In genomic region chr5:137611245-137611602, GRCm38 (mm10) we compare ENCODE assay signal across 8 mouse cellular contexts. TPM values are rescaled to one million over a fixed set of nuclear protein-coding genes. Genes with fewer than 3 reads are reported as not detected.
DNase-seq lines count a peak whose midpoint lies in the region; ATAC-seq lines count a peak whose summit lies in the region.

No protein-coding gene starts in this region.

- DNase-seq in forebrain, embryonic 11.5 days (ENCODE audit: low spot score): peak; percentile 71
- no peak for DNase-seq in forebrain, embryonic 14.5 days (ENCODE audit: low spot score)
- DNase-seq in fibroblast of lung, adult 2 months (ENCODE audit: low read depth): peak; percentile 56
- peak; percentile 68 for DNase-seq in hindbrain, embryonic 11.5 days (ENCODE audit: low spot score)
- no peak for DNase-seq in spleen, postnatal 36 days (ENCODE audit: low spot score in 2 of 2)

- H3K9me3 ChIP-seq in forebrain, embryonic 11.5 days (ENCODE audit: control insufficient read depth, low read length): no peaks in the 10 kb centered on the region
- H3K9me3 ChIP-seq in forebrain, embryonic 14.5 days (replicated peaks; ENCODE audit: control insufficient read depth, low read length): no peaks in the 10 kb centered on the region
- no peaks in the 10 kb centered on the region for H3K9me3 ChIP-seq in hindbrain, embryonic 11.5 days (ENCODE audit: control insufficient read depth, low read length)
- no peaks in the 10 kb centered on the region for H3K9me3 ChIP-seq in limb, embryonic 15.5 days
- no peaks in the 10 kb centered on the region for H3K9me3 ChIP-seq in neural tube, embryonic 14.5 days (ENCODE audit: control insufficient read depth, low read length)

- no peak overlapping the region for H3K4me2 ChIP-seq in forebrain, embryonic 11.5 days (ENCODE audit: low read depth, low read length, severe bottlenecking)
- H3K4me2 ChIP-seq in forebrain, embryonic 14.5 days (ENCODE audit: low read length): no peak overlapping the region
- H3K4me2 ChIP-seq in hindbrain, embryonic 11.5 days (replicated peaks; ENCODE audit: low read depth, low read length): peak overlapping the region; percentile 14; the same call in 1 of the 2 replicates
- peak overlapping the region; percentile 54 for H3K4me2 ChIP-seq in limb, embryonic 15.5 days
- peak overlapping the region; percentile 18; the same call in 1 of the 2 replicates for H3K4me2 ChIP-seq in neural tube, embryonic 14.5 days (ENCODE audit: low read depth, low read length)

- H3K4me1 ChIP-seq in forebrain, embryonic 11.5 days (replicated peaks; ENCODE audit: control insufficient read depth, insufficient read depth, low read length): peaks cover 8% of the 10 kb centered on the region
- no peaks in the 10 kb centered on the region for H3K4me1 ChIP-seq in forebrain, embryonic 14.5 days (ENCODE audit: control insufficient read depth, insufficient read depth, low read length)
- H3K4me1 ChIP-seq in hindbrain, embryonic 11.5 days (replicated peaks; ENCODE audit: control insufficient read depth, insufficient read depth, low read length): peaks cover 13% of the 10 kb centered on the region; the same call in 1 of the 2 replicates
- peaks cover 61% of the 10 kb centered on the region for H3K4me1 ChIP-seq in limb, embryonic 15.5 days
- peaks cover 5% of the 10 kb centered on the region; the same call in 1 of the 2 replicates for H3K4me1 ChIP-seq in neural tube, embryonic 14.5 days (ENCODE audit: control insufficient read depth, insufficient read depth, low read length)

- no peak overlapping the region for H3K9ac ChIP-seq in forebrain, embryonic 11.5 days (ENCODE audit: low read length)
- no peak overlapping the region for H3K9ac ChIP-seq in forebrain, embryonic 14.5 days (ENCODE audit: low read length)
- H3K9ac ChIP-seq in hindbrain, embryonic 11.5 days (ENCODE audit: low read depth, low read length): peak overlapping the region; percentile 54
- 0 out of 2 replicates have a peak overlapping the region, but pooled peaks have one; percentile 21 for H3K9ac ChIP-seq in limb, embryonic 15.5 days
- no peak overlapping the region for H3K9ac ChIP-seq in neural tube, embryonic 14.5 days (replicated peaks; ENCODE audit: low read depth, low read length)

- no peak for ATAC-seq in forebrain, embryonic 11.5 days (replicated peaks; ENCODE audit: low FRiP score)
- ATAC-seq in forebrain, embryonic 14.5 days: no peak
- no peak for ATAC-seq in hindbrain, embryonic 11.5 days (ENCODE audit: low FRiP score)
- peak; percentile 62 for ATAC-seq in limb, embryonic 15.5 days (ENCODE audit: insufficient number of reproducible peaks, low FRiP score, low TSS enrichment, low read depth)
- no peak for ATAC-seq in neural tube, embryonic 14.5 days (ENCODE audit: low read depth)
- ATAC-seq in erythroblast, adult 5-6 weeks (replicated peaks; ENCODE audit: low FRiP score, poor library complexity, severe bottlenecking): no peak

- H3K4me3 ChIP-seq in forebrain, embryonic 11.5 days (ENCODE audit: low read depth, low read length): no peak overlapping the region
- no peak overlapping the region for H3K4me3 ChIP-seq in forebrain, embryonic 14.5 days (ENCODE audit: low read depth, low read length)
- no peak overlapping the region; the same call in 1 of the 2 replicates for H3K4me3 ChIP-seq in hindbrain, embryonic 11.5 days (ENCODE audit: low read depth, low read length)
- H3K4me3 ChIP-seq in limb, embryonic 15.5 days: peak overlapping the region; percentile 45
- H3K4me3 ChIP-seq in neural tube, embryonic 14.5 days (ENCODE audit: low read depth, low read length): no peak overlapping the region

- H3K36me3 ChIP-seq in forebrain, embryonic 11.5 days (ENCODE audit: control insufficient read depth, insufficient read depth, low read length): no peaks in the 10 kb centered on the region
- H3K36me3 ChIP-seq in forebrain, embryonic 14.5 days (ENCODE audit: control insufficient read depth, insufficient read depth, low read length): no peaks in the 10 kb centered on the region
- no peaks in the 10 kb centered on the region for H3K36me3 ChIP-seq in hindbrain, embryonic 11.5 days (ENCODE audit: control insufficient read depth, insufficient read depth, low read length)
- H3K36me3 ChIP-seq in limb, embryonic 15.5 days: peaks cover 12% of the 10 kb centered on the region
- H3K36me3 ChIP-seq in neural tube, embryonic 14.5 days (ENCODE audit: control insufficient read depth, insufficient read depth, low read length): no peaks in the 10 kb centered on the region

- WGBS in forebrain, embryonic 11.5 days: 31% methylated on average over 6 of the region's 6 CpGs
- 51% methylated on average over 6 of the region's 6 CpGs for WGBS in forebrain, embryonic 14.5 days
- 21% methylated on average over 6 of the region's 6 CpGs for WGBS in hindbrain, embryonic 11.5 days
- 8% methylated on average over 6 of the region's 6 CpGs for WGBS in limb, embryonic 15.5 days
- WGBS in neural tube, embryonic 14.5 days: 36% methylated on average over 6 of the region's 6 CpGs

- peaks cover 2% of the 10 kb centered on the region; the same call in 1 of the 2 replicates for H3K27me3 ChIP-seq in forebrain, embryonic 11.5 days (ENCODE audit: control insufficient read depth, insufficient read depth, low read length)
- H3K27me3 ChIP-seq in forebrain, embryonic 14.5 days (replicated peaks; ENCODE audit: control insufficient read depth, insufficient read depth, low read length): 0 out of 2 replicates have a peak, but pooled peaks cover 3% of the 10 kb centered on the region
- H3K27me3 ChIP-seq in hindbrain, embryonic 11.5 days (ENCODE audit: control insufficient read depth, insufficient read depth, low read length): peaks cover 2% of the 10 kb centered on the region; the same call in 1 of the 2 replicates
- H3K27me3 ChIP-seq in limb, embryonic 15.5 days: no peaks in the 10 kb centered on the region
- H3K27me3 ChIP-seq in neural tube, embryonic 14.5 days (ENCODE audit: control insufficient read depth, insufficient read depth, low read length): no peaks in the 10 kb centered on the region

- H3K27ac ChIP-seq in forebrain, embryonic 11.5 days (ENCODE audit: low read depth, low read length): peak overlapping the region; percentile 37
- H3K27ac ChIP-seq in forebrain, embryonic 14.5 days (ENCODE audit: low read depth, low read length): no peak overlapping the region; the same call in 1 of the 2 replicates
- H3K27ac ChIP-seq in hindbrain, embryonic 11.5 days (ENCODE audit: low read depth, low read length): peak overlapping the region; percentile 70; the same call in 1 of the 2 replicates
- H3K27ac ChIP-seq in limb, embryonic 15.5 days: peak overlapping the region; percentile 96
- H3K27ac ChIP-seq in neural tube, embryonic 14.5 days (ENCODE audit: low read depth, low read length): no peak overlapping the region

RNA-seq across cellular contexts. Expression of gene Pcolce, which starts 2.4 kb away (rescaled TPM):
- polyA plus RNA-seq in forebrain, embryonic 11.5 days (2014; fragmentation: Nextera tagmentation; extraction: Ambion mirVana): 54.8 and 63.0 TPM in 2 replicates
- 10.5 and 12.3 TPM in 2 replicates for polyA plus RNA-seq in forebrain, embryonic 14.5 days (2014; fragmentation: Nextera tagmentation; extraction: Ambion mirVana)
- polyA plus RNA-seq in hindbrain, embryonic 11.5 days (2014; fragmentation: Nextera tagmentation; extraction: Ambion mirVana): 67.0 and 87.3 TPM in 2 replicates
- 303 and 362 TPM in 2 replicates for polyA plus RNA-seq in limb, embryonic 15.5 days (2015; fragmentation: Nextera tagmentation; extraction: Ambion mirVana)
- polyA plus RNA-seq in neural tube, embryonic 14.5 days (2014; fragmentation: Nextera tagmentation; extraction: Ambion mirVana): 2.4 and 59.1 TPM in 2 replicates
- not detected in 2 replicates for total RNA-seq in erythroblast, adult 5-6 weeks (2015; ENCODE audit: low replicate concordance)
- not detected in 2 replicates for total RNA-seq in erythroblast, adult 5-6 weeks (2017; ENCODE audit: low replicate concordance)

RNA-seq across cellular contexts. Expression of gene Mospd3, which starts 10.4 kb away (rescaled TPM):
- 20.3 and 22.8 TPM in 2 replicates for polyA plus RNA-seq in forebrain, embryonic 11.5 days (2014; fragmentation: Nextera tagmentation; extraction: Ambion mirVana)
- polyA plus RNA-seq in forebrain, embryonic 14.5 days (2014; fragmentation: Nextera tagmentation; extraction: Ambion mirVana): 44.4 and 58.4 TPM in 2 replicates
- 22.6 and 22.9 TPM in 2 replicates for polyA plus RNA-seq in hindbrain, embryonic 11.5 days (2014; fragmentation: Nextera tagmentation; extraction: Ambion mirVana)
- polyA plus RNA-seq in limb, embryonic 15.5 days (2015; fragmentation: Nextera tagmentation; extraction: Ambion mirVana): 40.6 and 41.8 TPM in 2 replicates
- polyA plus RNA-seq in neural tube, embryonic 14.5 days (2014; fragmentation: Nextera tagmentation; extraction: Ambion mirVana): 80.5 and 90.7 TPM in 2 replicates
- 18.6 and 37.2 TPM in 2 replicates for total RNA-seq in erythroblast, adult 5-6 weeks (2015; ENCODE audit: low replicate concordance)
- total RNA-seq in erythroblast, adult 5-6 weeks (2017; ENCODE audit: low replicate concordance): 0.43 TPM in 1 of 2 replicates, not detected in the other

RNA-seq across cellular contexts. Expression of gene Fbxo24, which starts 17.6 kb away (rescaled TPM):
- 0.12 and 0.17 TPM in 2 replicates for polyA plus RNA-seq in forebrain, embryonic 11.5 days (2014; fragmentation: Nextera tagmentation; extraction: Ambion mirVana)
- polyA plus RNA-seq in forebrain, embryonic 14.5 days (2014; fragmentation: Nextera tagmentation; extraction: Ambion mirVana): 0.10 TPM in 1 of 2 replicates, not detected in the other
- polyA plus RNA-seq in hindbrain, embryonic 11.5 days (2014; fragmentation: Nextera tagmentation; extraction: Ambion mirVana): 0.15 and 0.27 TPM in 2 replicates
- 0.09 TPM in 1 of 2 replicates, not detected in the other for polyA plus RNA-seq in limb, embryonic 15.5 days (2015; fragmentation: Nextera tagmentation; extraction: Ambion mirVana)
- 0.19 TPM in 1 of 2 replicates, not detected in the other for polyA plus RNA-seq in neural tube, embryonic 14.5 days (2014; fragmentation: Nextera tagmentation; extraction: Ambion mirVana)
- not detected in 2 replicates for total RNA-seq in erythroblast, adult 5-6 weeks (2015; ENCODE audit: low replicate concordance)
- total RNA-seq in erythroblast, adult 5-6 weeks (2017; ENCODE audit: low replicate concordance): not detected in 2 replicates

RNA-seq across cellular contexts. Expression of gene Lrch4, which starts 17.7 kb away (rescaled TPM):
- 29.8 and 38.0 TPM in 2 replicates for polyA plus RNA-seq in forebrain, embryonic 11.5 days (2014; fragmentation: Nextera tagmentation; extraction: Ambion mirVana)
- 12.3 and 12.4 TPM in 2 replicates for polyA plus RNA-seq in forebrain, embryonic 14.5 days (2014; fragmentation: Nextera tagmentation; extraction: Ambion mirVana)
- polyA plus RNA-seq in hindbrain, embryonic 11.5 days (2014; fragmentation: Nextera tagmentation; extraction: Ambion mirVana): 25.9 and 28.5 TPM in 2 replicates
- polyA plus RNA-seq in limb, embryonic 15.5 days (2015; fragmentation: Nextera tagmentation; extraction: Ambion mirVana): 32.8 and 34.1 TPM in 2 replicates
- 16.0 and 18.4 TPM in 2 replicates for polyA plus RNA-seq in neural tube, embryonic 14.5 days (2014; fragmentation: Nextera tagmentation; extraction: Ambion mirVana)
- total RNA-seq in erythroblast, adult 5-6 weeks (2015; ENCODE audit: low replicate concordance): 9.0 and 27.2 TPM in 2 replicates
- total RNA-seq in erythroblast, adult 5-6 weeks (2017; ENCODE audit: low replicate concordance): 10.6 and 13.9 TPM in 2 replicates

RNA-seq across cellular contexts. Expression of gene Gm20605, which starts 17.8 kb away (rescaled TPM):
- polyA plus RNA-seq in forebrain, embryonic 11.5 days (2014; fragmentation: Nextera tagmentation; extraction: Ambion mirVana): 9.9 and 15.3 TPM in 2 replicates
- polyA plus RNA-seq in forebrain, embryonic 14.5 days (2014; fragmentation: Nextera tagmentation; extraction: Ambion mirVana): 4.6 and 6.6 TPM in 2 replicates
- polyA plus RNA-seq in hindbrain, embryonic 11.5 days (2014; fragmentation: Nextera tagmentation; extraction: Ambion mirVana): 5.0 and 6.3 TPM in 2 replicates
- polyA plus RNA-seq in limb, embryonic 15.5 days (2015; fragmentation: Nextera tagmentation; extraction: Ambion mirVana): 8.0 and 8.5 TPM in 2 replicates
- 6.5 and 7.9 TPM in 2 replicates for polyA plus RNA-seq in neural tube, embryonic 14.5 days (2014; fragmentation: Nextera tagmentation; extraction: Ambion mirVana)
- 1.9 and 6.3 TPM in 2 replicates for total RNA-seq in erythroblast, adult 5-6 weeks (2015; ENCODE audit: low replicate concordance)
- 0.94 and 4.7 TPM in 2 replicates for total RNA-seq in erythroblast, adult 5-6 weeks (2017; ENCODE audit: low replicate concordance)

Comparison
In these comparisons a context has a peak if more than half of its experiments do, and no peak if none do; other contexts are left out.
1. DNase-seq: peak in forebrain, embryonic 11.5 days (single experiment), fibroblast of lung, adult 2 months (single experiment) and hindbrain, embryonic 11.5 days (single experiment); none in forebrain, embryonic 14.5 days (single experiment) and spleen, postnatal 36 days (0 of 2).
2. H3K27ac ChIP-seq: peak in forebrain, embryonic 11.5 days (single experiment), hindbrain, embryonic 11.5 days (single experiment) and limb, embryonic 15.5 days (single experiment); none in forebrain, embryonic 14.5 days (single experiment) and neural tube, embryonic 14.5 days (single experiment).
3. H3K4me2 ChIP-seq: peak in hindbrain, embryonic 11.5 days (single experiment), limb, embryonic 15.5 days (single experiment) and neural tube, embryonic 14.5 days (single experiment); none in forebrain, embryonic 11.5 days (single experiment) and forebrain, embryonic 14.5 days (single experiment).
4. H3K9ac ChIP-seq: peak in hindbrain, embryonic 11.5 days (single experiment) and limb, embryonic 15.5 days (single experiment); none in forebrain, embryonic 11.5 days (single experiment), forebrain, embryonic 14.5 days (single experiment) and neural tube, embryonic 14.5 days (single experiment).